Mouse (Mus musculus): ENCODE results near the gene Fdxr.
A peak's percentile ranks its signal among the peaks of the same experiment; 100 is the strongest.

Fdxr gene

DNA sequence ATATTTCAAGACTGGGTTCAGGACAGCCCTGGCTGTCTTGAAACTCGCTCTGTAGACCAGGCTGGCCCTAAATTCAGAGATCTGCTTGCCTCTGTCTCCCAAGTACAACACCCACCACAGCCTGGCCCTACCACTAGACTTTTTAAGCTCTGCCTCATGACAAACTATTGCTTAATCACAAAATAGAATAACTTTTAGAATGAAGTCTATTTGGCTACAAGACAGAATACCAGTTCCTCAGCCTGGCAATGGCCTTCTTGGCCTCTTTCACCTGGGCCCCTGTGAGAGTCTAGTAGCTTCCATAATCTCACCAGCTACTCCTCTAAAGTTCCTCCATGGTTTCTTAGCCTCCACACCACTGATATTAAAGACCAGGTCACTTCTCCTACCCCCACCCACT is 13.5 kb upstream of the Fdxr start:
- DNase-seq (ENCODE audit: low spot score in 2 of 2): no peak

- no peak for DNase-seq (ENCODE audit: low spot score in 2 of 2)
Measured at GRCm38 (mm10) chr11:115289885-115290284, 13.0 kb upstream of the Fdxr start.

GRCm38 (mm10) chr11:115288305-115288704 is 11.5 kb upstream of the Fdxr start:
- DNase-seq (ENCODE audit: low spot score in 2 of 2): no peak

DNA sequence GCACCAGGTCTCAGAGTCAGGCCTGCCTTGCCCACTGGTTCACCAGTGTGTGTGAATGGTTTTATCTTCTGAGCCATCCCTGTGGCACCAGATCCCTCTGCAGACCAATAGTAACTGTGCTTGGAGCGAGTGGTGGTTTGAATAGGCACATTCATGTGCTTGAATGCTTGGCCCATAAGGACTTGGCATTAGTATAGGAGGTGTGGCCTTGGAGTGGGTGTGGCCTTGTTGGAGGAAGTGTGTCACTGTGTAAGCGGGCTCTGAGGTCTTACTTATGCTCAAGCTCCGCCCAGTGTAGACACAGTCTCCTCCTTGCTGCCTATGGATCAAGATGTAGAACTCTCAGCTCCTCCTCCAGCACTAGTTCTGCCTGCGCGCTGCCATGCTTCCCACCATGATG is 10.5 kb upstream of the Fdxr start:
- no peak for DNase-seq (ENCODE audit: low spot score in 2 of 2)

GRCm38 (mm10) chr11:115286201-115286993 is 9.5 kb upstream of the Fdxr start:
- peak; percentile 71 to 79 for DNase-seq (ENCODE audit: low spot score in 2 of 2)

DNA sequence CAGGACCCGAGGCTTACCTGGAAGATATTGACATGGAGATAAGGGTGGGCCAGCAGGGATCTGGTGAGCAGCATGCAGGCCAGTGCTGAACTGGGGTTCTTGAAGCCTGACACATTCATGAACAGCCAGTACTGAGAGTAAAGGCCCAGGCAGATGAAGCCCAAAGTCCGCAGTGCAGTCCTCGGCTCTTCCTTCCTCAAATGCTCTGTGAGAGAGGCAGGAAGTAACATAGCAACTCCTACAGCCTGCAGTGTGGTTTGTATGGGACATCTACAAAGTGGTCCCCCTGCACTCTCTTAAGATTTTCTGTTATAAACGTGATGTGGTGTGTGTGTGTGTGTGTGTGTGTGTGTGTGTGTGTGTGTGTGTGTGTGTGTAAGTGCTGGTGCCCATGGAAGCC is 8.4 kb upstream of the Fdxr start:
- DNase-seq (ENCODE audit: low spot score in 2 of 2): no peak

DNA sequence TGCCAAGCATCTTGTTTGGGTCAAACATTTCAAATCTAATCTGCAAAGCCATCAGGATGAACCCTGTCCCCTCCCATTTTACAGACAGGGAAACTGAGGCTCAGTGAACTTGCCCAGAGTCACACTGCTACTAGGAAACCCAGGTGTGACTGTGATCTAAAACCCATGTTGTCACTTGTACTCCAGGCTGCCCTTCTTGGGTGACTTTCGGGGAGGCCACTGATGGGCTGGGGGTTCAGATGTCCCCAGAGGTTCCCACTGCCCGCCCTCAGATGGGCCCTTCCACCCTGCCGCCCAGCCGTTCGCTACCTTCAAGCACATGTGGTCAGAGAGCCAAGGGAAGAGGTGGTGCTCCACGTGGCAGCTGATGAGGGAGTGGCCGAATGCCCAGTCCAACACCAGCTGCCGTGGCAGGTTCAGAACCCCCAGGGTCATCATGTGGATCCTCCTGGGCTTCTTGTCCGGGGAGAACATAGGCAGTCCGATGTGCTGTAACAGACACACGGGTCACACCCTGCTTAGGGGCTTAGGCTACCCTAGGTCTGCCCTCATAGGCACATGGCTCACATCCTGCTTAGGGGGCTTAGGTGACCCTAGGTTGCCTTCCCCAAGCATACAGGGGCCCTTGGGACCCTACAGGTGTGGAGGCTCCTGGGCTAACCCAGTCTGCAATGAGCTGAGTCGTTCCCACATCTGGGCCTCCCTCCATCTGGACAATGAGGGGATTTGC is 7.2 kb upstream of the Fdxr start:
- peak in 1 of 2 experiments; percentile 32 for DNase-seq (ENCODE audit: low spot score in 2 of 2)

GRCm38 (mm10) chr11:115283486-115283765 is 6.6 kb upstream of the Fdxr start:
- peak in 1 of 2 experiments; percentile 33 for DNase-seq (ENCODE audit: low spot score in 2 of 2)

DNA sequence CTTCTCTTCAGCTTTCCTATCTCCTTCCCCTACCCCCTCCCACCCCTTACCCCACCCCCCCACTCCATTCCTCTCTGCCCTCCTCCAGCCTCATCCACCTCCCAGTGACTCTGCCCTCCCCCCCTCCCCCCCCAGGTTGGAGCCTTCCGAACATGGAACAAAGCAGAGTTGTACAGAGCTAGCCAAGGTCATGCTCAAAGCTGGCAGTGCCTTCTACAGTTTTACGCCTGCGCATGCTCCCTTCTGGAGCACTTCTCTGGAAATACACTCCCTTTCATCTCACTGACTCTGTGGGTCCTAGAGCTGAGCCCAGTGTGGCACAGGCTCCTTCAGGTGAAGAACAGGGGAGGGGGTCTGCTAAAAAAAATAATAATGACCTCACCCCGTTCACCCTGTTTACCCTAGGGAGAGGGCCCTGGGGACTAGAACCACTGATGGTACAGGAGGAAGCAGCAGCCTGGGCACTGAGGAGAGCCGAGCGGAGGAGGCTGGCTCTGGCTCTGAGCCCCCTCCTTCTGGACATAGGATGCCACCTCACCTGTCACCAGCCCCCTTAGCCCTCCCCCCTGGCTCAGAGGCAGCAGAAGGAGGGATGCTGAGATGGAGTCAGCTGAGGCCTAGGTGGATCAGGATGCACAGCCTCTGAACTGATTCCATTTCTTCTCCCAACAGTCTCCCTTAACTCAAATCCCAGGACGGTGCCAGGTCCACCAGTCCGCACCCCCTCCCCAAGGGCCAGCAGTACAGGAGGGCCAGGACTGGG is 6.1 kb upstream of the Fdxr start:
- DNase-seq (ENCODE audit: low spot score in 2 of 2): peak in 1 of 2 experiments; percentile 66

DNA sequence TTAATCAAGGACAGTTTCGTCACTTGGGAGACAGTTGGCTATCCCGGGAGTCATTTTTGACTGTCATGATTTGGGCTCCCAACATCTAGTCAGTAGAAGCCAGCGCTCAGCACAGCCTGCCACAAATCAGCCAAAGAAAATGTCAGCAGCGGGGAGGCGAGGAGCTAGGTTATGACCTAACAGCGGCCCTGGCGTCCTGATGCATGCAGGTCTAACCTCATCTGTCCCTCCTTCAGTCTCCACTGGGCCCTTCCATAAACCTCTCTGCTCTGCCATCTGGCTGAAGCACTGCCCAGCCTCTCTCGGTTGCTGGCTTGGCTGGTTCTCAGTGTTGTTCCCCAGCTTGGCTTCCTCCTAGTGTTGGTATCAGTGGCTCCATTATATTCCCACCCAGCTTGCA is 5.4 kb upstream of the Fdxr start:
- peak; percentile 65 to 74 for DNase-seq (ENCODE audit: low spot score in 2 of 2)

GRCm38 (mm10) chr11:115279726-115280125 is 2.9 kb upstream of the Fdxr start:
- no peak for DNase-seq (ENCODE audit: low spot score in 2 of 2)

DNA sequence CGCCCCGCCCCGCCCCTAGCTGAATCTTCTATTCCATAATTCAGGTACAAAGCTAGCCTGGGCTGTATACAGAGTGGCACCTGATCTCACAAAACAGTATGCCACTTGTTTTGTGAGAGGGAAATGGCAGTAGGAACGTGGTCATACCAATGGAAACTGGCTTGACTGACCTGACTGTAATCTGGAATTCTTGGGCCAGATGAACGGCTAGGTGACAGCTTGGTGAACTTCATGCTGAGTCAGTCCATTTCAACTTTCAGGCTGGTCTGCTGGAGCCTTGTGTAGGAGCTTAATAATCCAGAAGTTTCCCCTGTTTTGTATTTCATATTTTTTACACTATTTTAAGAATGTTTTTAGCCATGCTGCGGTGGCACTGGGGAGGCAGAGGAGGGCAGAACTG is 1.3 kb upstream of the Fdxr start:
- no peak for DNase-seq (ENCODE audit: low spot score in 2 of 2)

DNA sequence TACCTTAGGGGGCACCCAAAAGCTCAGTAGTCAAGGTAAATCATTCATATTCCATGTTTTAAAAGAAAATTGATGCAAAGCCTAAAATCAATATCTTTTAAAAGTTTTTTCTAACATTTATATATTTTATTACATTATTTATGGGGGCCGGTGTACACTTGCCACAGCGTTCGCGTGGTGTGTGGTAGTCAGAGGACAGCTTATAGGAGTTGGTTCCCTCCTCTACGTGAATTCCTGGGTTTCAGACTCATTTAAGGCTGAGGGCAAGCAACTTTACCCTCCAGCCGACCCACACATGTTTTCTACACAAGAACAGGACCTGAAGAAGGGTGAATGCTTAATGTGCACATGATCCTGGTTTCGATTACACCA is 740 bp upstream of the Fdxr start:
- DNase-seq (ENCODE audit: low spot score in 2 of 2): peak in 1 of 2 experiments; percentile 27

- no peak for DNase-seq (ENCODE audit: low spot score in 2 of 2)
Measured at GRCm38 (mm10) chr11:115275954-115276353, 896 bp downstream of the Fdxr start.

- DNase-seq (ENCODE audit: low spot score in 2 of 2): no peak
Measured at GRCm38 (mm10) chr11:115275509-115275908, 1.3 kb downstream of the Fdxr start.

DNA sequence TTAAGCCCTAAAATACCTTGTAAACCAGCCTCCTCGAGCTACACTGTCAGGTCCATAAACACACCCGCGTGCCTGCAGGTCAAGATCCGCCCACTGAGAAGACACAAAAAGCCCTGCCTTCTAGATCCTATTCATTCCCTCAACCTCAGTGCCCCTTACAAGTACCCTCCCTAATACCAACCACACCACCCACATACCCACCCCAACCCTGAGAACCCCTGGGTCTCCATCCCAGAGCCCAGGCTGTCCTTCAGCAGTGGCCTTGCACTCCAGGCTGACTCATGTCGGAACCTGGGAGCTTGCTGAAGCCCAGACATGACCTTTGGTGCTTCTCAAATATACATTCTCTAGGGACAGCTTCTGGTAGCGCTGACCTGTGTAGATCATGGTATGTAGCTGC is 2.1 kb downstream of the Fdxr start:
- DNase-seq (ENCODE audit: low spot score in 2 of 2): no peak

DNA sequence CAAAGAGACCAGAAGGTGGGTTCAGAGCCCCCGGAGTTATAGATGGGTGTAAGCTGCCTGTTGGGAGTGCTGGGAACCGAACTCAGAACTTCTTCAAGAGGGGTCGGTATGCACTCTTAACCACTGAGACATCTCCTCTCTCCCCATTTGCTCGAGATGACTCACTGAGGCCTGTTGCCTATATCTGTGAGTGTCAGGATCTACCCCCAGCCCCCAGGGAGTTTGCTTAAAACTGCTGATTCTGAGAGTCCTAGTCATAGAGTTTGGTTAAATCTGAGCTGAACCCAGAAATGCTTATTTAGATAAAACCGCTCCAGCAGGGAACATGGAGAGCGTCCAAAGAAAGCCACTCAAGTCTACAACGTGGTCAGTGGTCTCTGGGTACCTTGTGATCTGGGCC is 2.7 kb downstream of the Fdxr start:
- no peak for DNase-seq (ENCODE audit: low spot score in 2 of 2)

DNA sequence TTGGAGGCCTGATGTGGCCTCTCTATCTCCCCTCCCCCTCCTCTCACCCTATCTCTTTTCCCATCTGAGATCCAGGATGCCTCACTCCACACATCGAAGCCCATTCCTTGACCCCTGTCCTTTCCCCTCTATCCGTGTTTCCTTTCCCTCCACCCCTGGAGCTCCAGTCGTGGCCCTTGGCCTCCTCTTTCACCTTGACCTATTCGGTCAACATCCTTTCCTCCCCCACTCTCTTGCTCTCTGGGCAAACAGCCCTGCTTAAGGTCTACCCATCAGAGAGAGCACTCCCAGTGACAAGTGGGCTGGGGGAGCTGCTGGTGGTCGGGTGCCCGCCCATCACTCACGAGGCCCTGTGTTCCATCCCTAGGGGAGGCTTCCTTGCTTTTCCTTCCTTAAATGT is 3.1 kb downstream of the Fdxr start:
- no peak for DNase-seq (ENCODE audit: low spot score in 2 of 2)

GRCm38 (mm10) chr11:115272894-115273498 is 3.9 kb downstream of the Fdxr start:
- DNase-seq (ENCODE audit: low spot score in 2 of 2): peak in 1 of 2 experiments; percentile 29

- peak in 1 of 2 experiments; percentile 25 for DNase-seq (ENCODE audit: low spot score in 2 of 2)
Measured at GRCm38 (mm10) chr11:115271481-115271880, 5.4 kb downstream of the Fdxr start.

GRCm38 (mm10) chr11:115271052-115271451 is 5.8 kb downstream of the Fdxr start:
- DNase-seq (ENCODE audit: low spot score in 2 of 2): peak in 1 of 2 experiments; percentile 30

- DNase-seq (ENCODE audit: low spot score in 2 of 2): peak; percentile 86 to 90
Measured at GRCm38 (mm10) chr11:115270148-115270861, 6.5 kb downstream of the Fdxr start.
